Mouse (Mus musculus): ENCODE results near the gene Jmjd1c.

- no peak for TF ChIP-seq CTCF (IDR thresholded peaks at IDR 0.05; ENCODE audit: low read depth)
- no peak for TF ChIP-seq EP300 (IDR thresholded peaks at IDR 0.05; ENCODE audit: low read depth)
Observed at GRCm38 (mm10) chr10:67207931-67208330, 112.0 kb downstream of the Jmjd1c start.

Measured in liver, postnatal 0 days (tissue).